Mouse (Mus musculus): Measurements from ENCODE around the gene Pik3cg. TPM values are rescaled to one million over a fixed set of nuclear protein-coding genes. Genes with fewer than 3 reads are reported as not detected.

Pik3cg gene
- polyA plus RNA-seq, 1 experiment = 0.72 TPM

GRCm38 (mm10) chr12:32174437-32174836, 34.0 kb downstream of the Pik3cg start:
- Histone ChIP-seq H3K4me1 (ENCODE audit: control insufficient read depth, insufficient read depth, low read length) (no peaks in the 10 kb centered on the region), H3K36me3 (ENCODE audit: control insufficient read depth, insufficient read depth, low read length) (no peaks in the 10 kb centered on the region), H3K27me3 (ENCODE audit: control insufficient read depth, insufficient read depth, low read length) (no peaks in the 10 kb centered on the region), H3K4me3 (ENCODE audit: control insufficient read depth, low read depth, low read length) (no peak overlapping the region), H3K27ac (ENCODE audit: control insufficient read depth, insufficient read depth, low read depth, low read length) (no peak overlapping the region)
- TF ChIP-seq CTCF (IDR thresholded peaks at IDR 0.05; ENCODE audit: control insufficient read depth, insufficient read depth, insufficient replicate concordance, low read depth, low read length) (no peak), POLR2A (IDR thresholded peaks at IDR 0.05; ENCODE audit: control insufficient read depth, low read depth, low read length) (no peak)

- H3K4me1 ChIP-seq (ENCODE audit: control insufficient read depth, insufficient read depth, low read length) = no peaks in the 10 kb centered on the region
- no peak for TF ChIP-seq CTCF (IDR thresholded peaks at IDR 0.05; ENCODE audit: control insufficient read depth, insufficient read depth, insufficient replicate concordance, low read depth, low read length)
- no peak for TF ChIP-seq POLR2A (IDR thresholded peaks at IDR 0.05; ENCODE audit: control insufficient read depth, low read depth, low read length)
- H3K27ac ChIP-seq (ENCODE audit: control insufficient read depth, insufficient read depth, low read depth, low read length) = no peak overlapping the region
- no peak overlapping the region for H3K4me3 ChIP-seq (ENCODE audit: control insufficient read depth, low read depth, low read length)
- no peaks in the 10 kb centered on the region for H3K36me3 ChIP-seq (ENCODE audit: control insufficient read depth, insufficient read depth, low read length)
- H3K27me3 ChIP-seq (ENCODE audit: control insufficient read depth, insufficient read depth, low read length) = no peaks in the 10 kb centered on the region
Observed at GRCm38 (mm10) chr12:32172826-32173225, 35.6 kb downstream of the Pik3cg start.

DNA sequence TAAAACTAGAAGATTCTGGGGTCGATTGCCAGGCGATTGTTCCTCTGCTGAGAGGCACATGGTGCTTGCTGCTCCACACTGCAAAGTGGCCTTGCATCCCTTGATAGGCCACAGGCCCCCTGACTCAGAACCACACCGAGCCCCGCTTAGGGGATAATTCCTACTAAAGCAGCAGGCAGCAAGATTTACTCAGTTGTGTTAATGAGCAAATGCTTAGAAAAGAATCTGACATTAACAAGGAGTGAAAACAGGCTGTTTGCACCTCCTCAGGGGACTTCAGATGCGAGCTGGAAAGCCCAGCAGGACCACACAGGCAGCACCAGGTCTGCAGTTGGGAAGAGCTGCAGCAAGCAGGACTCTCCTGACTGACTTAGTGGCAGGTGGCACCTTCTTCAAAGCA, 39.3 kb downstream of the Pik3cg start:
- Histone ChIP-seq H3K4me3 (ENCODE audit: control insufficient read depth, low read depth, low read length) (no peak overlapping the region), H3K4me1 (ENCODE audit: control insufficient read depth, insufficient read depth, low read length) (no peaks in the 10 kb centered on the region), H3K27me3 (ENCODE audit: control insufficient read depth, insufficient read depth, low read length) (no peaks in the 10 kb centered on the region), H3K27ac (ENCODE audit: control insufficient read depth, insufficient read depth, low read depth, low read length) (no peak overlapping the region), H3K36me3 (ENCODE audit: control insufficient read depth, insufficient read depth, low read length) (no peaks in the 10 kb centered on the region)
- TF ChIP-seq POLR2A (IDR thresholded peaks at IDR 0.05; ENCODE audit: control insufficient read depth, low read depth, low read length) (no peak), CTCF (IDR thresholded peaks at IDR 0.05; ENCODE audit: control insufficient read depth, insufficient read depth, insufficient replicate concordance, low read depth, low read length) (no peak)

DNA sequence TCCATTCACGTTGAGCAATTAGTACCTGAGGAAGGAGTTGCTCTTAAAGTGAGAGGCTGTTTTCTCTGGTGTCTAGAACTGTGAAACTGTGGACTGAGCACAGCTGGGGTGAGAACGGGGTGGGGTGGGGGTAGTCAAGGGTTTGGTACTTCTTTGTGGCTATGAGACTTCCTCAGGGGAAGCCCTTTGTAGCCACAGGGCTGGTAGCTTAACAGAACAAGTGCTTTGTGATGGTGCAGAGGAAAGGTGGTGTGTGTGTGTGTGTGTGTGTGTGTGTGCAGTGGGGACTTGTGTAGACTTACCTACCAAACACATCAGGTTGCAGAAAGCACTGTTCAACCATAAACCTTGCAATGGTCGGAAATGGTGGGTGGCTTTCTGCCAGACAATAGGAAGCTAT, 39.7 kb downstream of the Pik3cg start:
- H3K27ac ChIP-seq (ENCODE audit: control insufficient read depth, insufficient read depth, low read depth, low read length) = no peak overlapping the region
- H3K4me3 ChIP-seq (ENCODE audit: control insufficient read depth, low read depth, low read length) = no peak overlapping the region
- no peaks in the 10 kb centered on the region for H3K36me3 ChIP-seq (ENCODE audit: control insufficient read depth, insufficient read depth, low read length)
- no peaks in the 10 kb centered on the region for H3K27me3 ChIP-seq (ENCODE audit: control insufficient read depth, insufficient read depth, low read length)
- TF ChIP-seq CTCF (IDR thresholded peaks at IDR 0.05; ENCODE audit: control insufficient read depth, insufficient read depth, insufficient replicate concordance, low read depth, low read length) = no peak
- TF ChIP-seq POLR2A (IDR thresholded peaks at IDR 0.05; ENCODE audit: control insufficient read depth, low read depth, low read length) = no peak
- no peaks in the 10 kb centered on the region for H3K4me1 ChIP-seq (ENCODE audit: control insufficient read depth, insufficient read depth, low read length)

- TF ChIP-seq CTCF (IDR thresholded peaks at IDR 0.05; ENCODE audit: control insufficient read depth, insufficient read depth, insufficient replicate concordance, low read depth, low read length) (no peak), POLR2A (IDR thresholded peaks at IDR 0.05; ENCODE audit: control insufficient read depth, low read depth, low read length) (no peak)
- Histone ChIP-seq H3K27ac (ENCODE audit: control insufficient read depth, insufficient read depth, low read depth, low read length) (no peak overlapping the region), H3K4me1 (ENCODE audit: control insufficient read depth, insufficient read depth, low read length) (no peaks in the 10 kb centered on the region), H3K4me3 (ENCODE audit: control insufficient read depth, low read depth, low read length) (no peak overlapping the region), H3K27me3 (ENCODE audit: control insufficient read depth, insufficient read depth, low read length) (no peaks in the 10 kb centered on the region), H3K36me3 (ENCODE audit: control insufficient read depth, insufficient read depth, low read length) (no peaks in the 10 kb centered on the region)
Observed at GRCm38 (mm10) chr12:32163706-32164105, 44.8 kb downstream of the Pik3cg start.

DNA sequence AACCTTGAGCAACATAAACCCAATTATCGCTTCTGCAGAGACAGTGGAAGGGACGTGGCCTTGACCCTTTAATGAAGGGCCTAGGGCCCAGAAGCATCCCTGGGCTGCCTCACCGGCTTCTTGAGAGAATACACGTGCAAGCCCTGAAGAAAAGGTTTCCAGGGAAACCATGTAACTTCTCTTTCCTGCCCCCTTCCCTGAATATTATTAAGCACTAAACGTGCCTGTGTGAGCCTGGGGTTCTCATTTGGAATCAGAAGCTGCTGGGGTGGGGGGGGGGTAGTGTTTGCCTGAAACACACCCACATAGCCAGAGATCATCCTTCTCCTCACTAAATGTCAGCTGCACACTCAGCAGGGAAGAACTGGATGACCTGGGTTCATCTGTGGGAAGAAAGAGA, 49.7 kb downstream of the Pik3cg start:
- H3K27me3 ChIP-seq (ENCODE audit: control insufficient read depth, insufficient read depth, low read length) = no peaks in the 10 kb centered on the region
- TF ChIP-seq CTCF (IDR thresholded peaks at IDR 0.05; ENCODE audit: control insufficient read depth, insufficient read depth, insufficient replicate concordance, low read depth, low read length) = no peak
- TF ChIP-seq POLR2A (IDR thresholded peaks at IDR 0.05; ENCODE audit: control insufficient read depth, low read depth, low read length) = no peak
- H3K4me1 ChIP-seq (ENCODE audit: control insufficient read depth, insufficient read depth, low read length) = no peaks in the 10 kb centered on the region
- no peak overlapping the region for H3K27ac ChIP-seq (ENCODE audit: control insufficient read depth, insufficient read depth, low read depth, low read length)
- H3K36me3 ChIP-seq (ENCODE audit: control insufficient read depth, insufficient read depth, low read length) = no peaks in the 10 kb centered on the region
- H3K4me3 ChIP-seq (ENCODE audit: control insufficient read depth, low read depth, low read length) = no peak overlapping the region

DNA sequence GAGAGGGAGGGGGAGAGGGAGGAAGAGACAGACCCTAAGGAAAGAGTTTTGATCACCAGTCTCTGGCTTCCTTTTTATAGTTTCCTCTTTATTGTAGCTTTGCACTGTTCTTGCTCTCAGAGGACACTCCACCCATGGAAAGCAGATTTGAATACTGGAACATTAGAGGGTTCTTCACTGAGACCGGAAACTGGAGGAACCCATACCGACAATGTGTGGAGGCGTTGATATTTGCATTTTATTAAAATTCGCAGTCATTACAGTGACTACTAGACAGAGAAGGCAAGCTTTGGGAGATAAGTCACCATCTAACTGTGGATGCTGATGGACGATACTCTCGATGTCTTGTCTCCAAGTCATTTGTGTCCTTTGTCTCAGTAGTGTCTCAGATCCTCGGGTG, 61.9 kb downstream of the Pik3cg start:
- no peaks in the 10 kb centered on the region for H3K36me3 ChIP-seq (ENCODE audit: control insufficient read depth, insufficient read depth, low read length)

DNA sequence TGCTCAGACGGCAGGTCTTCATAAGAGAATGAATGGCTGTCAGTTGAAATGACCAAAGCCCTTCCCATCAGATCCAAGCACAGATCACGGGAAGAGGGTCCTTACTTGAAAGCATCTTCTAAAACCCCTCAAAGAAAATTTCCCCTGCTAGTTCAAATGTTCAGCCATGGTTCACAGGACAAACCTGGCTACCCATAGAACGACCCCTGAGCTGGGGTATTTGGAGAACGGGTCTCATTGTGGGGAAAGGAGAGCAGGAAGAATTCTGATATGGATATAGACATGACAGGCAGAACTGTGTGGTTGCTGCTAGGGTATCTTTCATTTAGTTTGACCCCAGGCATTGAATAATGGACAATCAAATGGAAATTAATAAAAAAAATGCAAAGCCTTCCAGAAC, 62.8 kb downstream of the Pik3cg start:
- no peaks in the 10 kb centered on the region for H3K36me3 ChIP-seq (ENCODE audit: control insufficient read depth, insufficient read depth, low read length)
- no peak overlapping the region for H3K27ac ChIP-seq (ENCODE audit: control insufficient read depth, insufficient read depth, low read depth, low read length)
- H3K4me1 ChIP-seq (ENCODE audit: control insufficient read depth, insufficient read depth, low read length) = no peaks in the 10 kb centered on the region
- H3K4me3 ChIP-seq (ENCODE audit: control insufficient read depth, low read depth, low read length) = no peak overlapping the region
- TF ChIP-seq POLR2A (IDR thresholded peaks at IDR 0.05; ENCODE audit: control insufficient read depth, low read depth, low read length) (no peak), CTCF (IDR thresholded peaks at IDR 0.05; ENCODE audit: control insufficient read depth, insufficient read depth, insufficient replicate concordance, low read depth, low read length) (no peak)
- H3K27me3 ChIP-seq (ENCODE audit: control insufficient read depth, insufficient read depth, low read length) = no peaks in the 10 kb centered on the region

More for the DNA sequence above, 61.9 kb downstream of the Pik3cg start:
- Histone ChIP-seq H3K4me3 (ENCODE audit: control insufficient read depth, low read depth, low read length) (no peak overlapping the region), H3K27ac (ENCODE audit: control insufficient read depth, insufficient read depth, low read depth, low read length) (no peak overlapping the region), H3K4me1 (ENCODE audit: control insufficient read depth, insufficient read depth, low read length) (no peaks in the 10 kb centered on the region), H3K27me3 (ENCODE audit: control insufficient read depth, insufficient read depth, low read length) (no peaks in the 10 kb centered on the region)
- TF ChIP-seq CTCF (IDR thresholded peaks at IDR 0.05; ENCODE audit: control insufficient read depth, insufficient read depth, insufficient replicate concordance, low read depth, low read length) (no peak), POLR2A (IDR thresholded peaks at IDR 0.05; ENCODE audit: control insufficient read depth, low read depth, low read length) (no peak)

All from testis, adult 2 months (tissue).